Mouse (Mus musculus): ENCODE data around the gene Olfr963. TPM values are rescaled to one million over a fixed set of nuclear protein-coding genes. Genes with fewer than 3 reads are reported as not detected.

Gene Olfr963
- polyA plus RNA-seq (2014; fragmentation: Illumina TruSeq; extraction: RNeasy Lipid Tissue Mini Kit (QIAGEN cat#74804); ENCODE audit: low read depth, low replicate concordance) = not detected

DNA sequence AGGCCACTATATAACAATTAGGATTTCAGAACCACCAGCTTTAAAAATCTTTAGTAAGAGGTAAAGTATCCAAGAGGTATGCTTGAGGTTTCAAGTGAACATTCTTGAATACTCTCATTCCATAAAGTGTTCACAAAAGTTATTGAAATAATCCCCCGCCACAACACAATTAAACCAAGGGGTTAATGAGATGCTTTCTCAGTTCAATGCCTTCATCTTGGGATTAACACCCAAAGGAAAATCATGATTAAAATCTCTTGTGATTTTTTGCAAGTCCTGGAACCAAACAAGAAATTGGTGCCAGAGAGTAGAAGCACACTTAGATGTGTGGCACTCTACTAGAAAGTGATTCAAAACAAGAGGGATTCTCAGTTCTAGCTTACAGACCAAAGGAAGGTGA is at the start of gene Olfr963:
Olfr963 (plus strand) TSS at position 301 of the 400 bp plus-strand sequence.

GRCm38 (mm10) chr9:39621073-39621472 is 45.9 kb upstream of the Olfr963 start, which contains the start of gene Olfr960:
Olfr960 (plus strand) TSS chr9:39621373.

DNA sequence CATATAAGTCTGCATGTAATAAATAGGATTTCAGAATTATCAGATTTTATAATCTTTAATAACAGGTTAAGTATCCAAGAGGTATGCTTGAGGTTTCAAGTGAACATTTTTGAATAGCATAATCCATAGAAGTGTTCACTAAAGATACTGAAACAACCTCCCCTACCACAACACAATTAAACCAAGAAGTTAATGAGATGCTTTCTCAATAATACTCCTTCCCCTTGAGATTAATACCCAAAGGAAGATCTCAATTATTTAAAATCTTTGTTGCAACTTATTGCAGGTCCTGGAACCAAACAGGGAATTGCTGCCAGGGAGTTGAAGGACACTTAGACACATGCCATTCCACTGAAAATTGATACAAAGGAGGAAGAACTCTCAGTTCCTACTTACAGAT is 22.2 kb upstream of the Olfr963 start, which contains the start of gene Olfr961:
Olfr961 (plus strand) TSS at position 301 of the 400 bp plus-strand sequence.

DNA sequence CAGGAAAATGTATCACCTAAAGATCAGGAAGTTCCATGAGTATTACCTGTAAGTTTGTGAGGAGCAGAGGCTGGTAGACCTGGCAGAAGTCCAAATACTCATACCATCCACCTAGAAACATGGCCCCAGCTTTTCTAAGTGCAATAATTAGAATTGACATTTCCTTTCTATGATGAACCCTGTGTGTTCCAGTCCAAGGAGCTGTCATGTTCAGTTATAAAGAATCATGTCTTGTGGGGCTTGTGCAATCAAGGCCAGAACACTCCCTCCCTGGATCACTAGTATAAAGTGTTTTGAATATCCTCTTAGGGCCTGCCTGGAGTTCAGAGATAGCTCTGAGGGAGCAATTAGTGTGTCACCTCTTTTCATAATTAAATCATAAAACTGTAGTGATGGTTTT is 40.0 kb downstream of the Olfr963 start, which contains the start of gene Olfr149:
Olfr149 (minus strand) TSS at position 101 of the 400 bp plus-strand sequence.

DNA sequence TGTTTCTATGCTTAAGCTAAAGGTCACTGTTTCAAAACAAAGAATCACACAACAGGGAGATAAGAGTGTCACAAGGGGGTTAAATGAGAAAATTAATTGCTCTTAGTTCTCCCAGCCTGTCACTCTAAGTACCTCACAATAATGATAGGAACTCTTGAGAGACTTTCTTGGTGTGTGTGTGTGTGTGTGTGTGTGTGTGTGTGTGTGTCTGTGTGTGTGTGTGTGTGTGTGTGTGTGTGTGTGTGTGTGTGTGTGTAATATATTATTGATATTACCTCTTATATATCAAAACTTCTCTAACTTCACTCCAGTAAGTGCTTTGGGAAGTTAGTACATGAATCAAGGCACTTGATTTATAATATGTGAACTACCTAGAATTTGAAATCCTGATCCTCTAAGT is 44.0 kb downstream of the Olfr963 start, which contains the start of gene Olfr965:
Olfr965 (plus strand) TSS at position 301 of the 400 bp plus-strand sequence.

Other genes starting within 250 kb of the Olfr963 start
- gene Olfr952, start 240.1 kb upstream of the Olfr963 start, polyA plus RNA-seq (2014; fragmentation: Illumina TruSeq; extraction: RNeasy Lipid Tissue Mini Kit (QIAGEN cat#74804); ENCODE audit: low read depth, low replicate concordance) = not detected
- gene Olfr954, start 210.5 kb upstream of the Olfr963 start, polyA plus RNA-seq (2014; fragmentation: Illumina TruSeq; extraction: RNeasy Lipid Tissue Mini Kit (QIAGEN cat#74804); ENCODE audit: low read depth, low replicate concordance) = not detected
- gene Olfr955, start 195.3 kb upstream of the Olfr963 start, polyA plus RNA-seq (2014; fragmentation: Illumina TruSeq; extraction: RNeasy Lipid Tissue Mini Kit (QIAGEN cat#74804); ENCODE audit: low read depth, low replicate concordance) = not detected
- not detected for gene Olfr44, start 173.2 kb upstream of the Olfr963 start, polyA plus RNA-seq (2014; fragmentation: Illumina TruSeq; extraction: RNeasy Lipid Tissue Mini Kit (QIAGEN cat#74804); ENCODE audit: low read depth, low replicate concordance)
- not detected for gene Olfr957, start 151.4 kb upstream of the Olfr963 start, polyA plus RNA-seq (2014; fragmentation: Illumina TruSeq; extraction: RNeasy Lipid Tissue Mini Kit (QIAGEN cat#74804); ENCODE audit: low read depth, low replicate concordance)
- not detected for gene Olfr958, start 113.2 kb upstream of the Olfr963 start, polyA plus RNA-seq (2014; fragmentation: Illumina TruSeq; extraction: RNeasy Lipid Tissue Mini Kit (QIAGEN cat#74804); ENCODE audit: low read depth, low replicate concordance)
- not detected for gene Olfr959, start 91.6 kb upstream of the Olfr963 start, polyA plus RNA-seq (2014; fragmentation: Illumina TruSeq; extraction: RNeasy Lipid Tissue Mini Kit (QIAGEN cat#74804); ENCODE audit: low read depth, low replicate concordance)
- 11.8 TPM for gene AW551984, start 62.8 kb upstream of the Olfr963 start, polyA plus RNA-seq (2014; fragmentation: Illumina TruSeq; extraction: RNeasy Lipid Tissue Mini Kit (QIAGEN cat#74804); ENCODE audit: low read depth, low replicate concordance)
- gene Olfr148, start 56.5 kb upstream of the Olfr963 start, polyA plus RNA-seq (2014; fragmentation: Illumina TruSeq; extraction: RNeasy Lipid Tissue Mini Kit (QIAGEN cat#74804); ENCODE audit: low read depth, low replicate concordance) = not detected
- gene Olfr960, start 45.8 kb upstream of the Olfr963 start, polyA plus RNA-seq (2014; fragmentation: Illumina TruSeq; extraction: RNeasy Lipid Tissue Mini Kit (QIAGEN cat#74804); ENCODE audit: low read depth, low replicate concordance) = not detected
- gene Olfr961, start 22.1 kb upstream of the Olfr963 start, polyA plus RNA-seq (2014; fragmentation: Illumina TruSeq; extraction: RNeasy Lipid Tissue Mini Kit (QIAGEN cat#74804); ENCODE audit: low read depth, low replicate concordance) = not detected
- not detected for gene Olfr149, start 39.9 kb downstream of the Olfr963 start, polyA plus RNA-seq (2014; fragmentation: Illumina TruSeq; extraction: RNeasy Lipid Tissue Mini Kit (QIAGEN cat#74804); ENCODE audit: low read depth, low replicate concordance)
- not detected for gene Olfr965, start 44.1 kb downstream of the Olfr963 start, polyA plus RNA-seq (2014; fragmentation: Illumina TruSeq; extraction: RNeasy Lipid Tissue Mini Kit (QIAGEN cat#74804); ENCODE audit: low read depth, low replicate concordance)
- gene Olfr150, start 63.8 kb downstream of the Olfr963 start, polyA plus RNA-seq (2014; fragmentation: Illumina TruSeq; extraction: RNeasy Lipid Tissue Mini Kit (QIAGEN cat#74804); ENCODE audit: low read depth, low replicate concordance) = not detected
- gene Olfr967, start 79.0 kb downstream of the Olfr963 start, polyA plus RNA-seq (2014; fragmentation: Illumina TruSeq; extraction: RNeasy Lipid Tissue Mini Kit (QIAGEN cat#74804); ENCODE audit: low read depth, low replicate concordance) = not detected
- not detected for gene Olfr968, start 116.0 kb downstream of the Olfr963 start, polyA plus RNA-seq (2014; fragmentation: Illumina TruSeq; extraction: RNeasy Lipid Tissue Mini Kit (QIAGEN cat#74804); ENCODE audit: low read depth, low replicate concordance)
- gene Olfr969, start 123.7 kb downstream of the Olfr963 start, polyA plus RNA-seq (2014; fragmentation: Illumina TruSeq; extraction: RNeasy Lipid Tissue Mini Kit (QIAGEN cat#74804); ENCODE audit: low read depth, low replicate concordance) = not detected
- gene Olfr970, start 141.7 kb downstream of the Olfr963 start, polyA plus RNA-seq (2014; fragmentation: Illumina TruSeq; extraction: RNeasy Lipid Tissue Mini Kit (QIAGEN cat#74804); ENCODE audit: low read depth, low replicate concordance) = not detected
- gene Olfr971, start 169.7 kb downstream of the Olfr963 start, polyA plus RNA-seq (2014; fragmentation: Illumina TruSeq; extraction: RNeasy Lipid Tissue Mini Kit (QIAGEN cat#74804); ENCODE audit: low read depth, low replicate concordance) = not detected
- gene Olfr972, start 199.2 kb downstream of the Olfr963 start, polyA plus RNA-seq (2014; fragmentation: Illumina TruSeq; extraction: RNeasy Lipid Tissue Mini Kit (QIAGEN cat#74804); ENCODE audit: low read depth, low replicate concordance) = not detected
- not detected for gene Olfr229, start 240.1 kb downstream of the Olfr963 start, polyA plus RNA-seq (2014; fragmentation: Illumina TruSeq; extraction: RNeasy Lipid Tissue Mini Kit (QIAGEN cat#74804); ENCODE audit: low read depth, low replicate concordance)